Mouse (Mus musculus) thymus, postnatal 36 days (tissue): ENCODE measurements around the gene Cryba1.

ENCODE experiments used
- DNase-seq, 2 experiments: peaks; one replicate each; pipeline ENCODE4 v3.0.0; 2022; ENCODE audit warnings: mixed read lengths in 2 of 2

Cryba1 gene

GRCm38 (mm10) chr11:77713736-77714135 is 11.3 kb downstream of the Cryba1 start:
- no peak for DNase-seq

DNA sequence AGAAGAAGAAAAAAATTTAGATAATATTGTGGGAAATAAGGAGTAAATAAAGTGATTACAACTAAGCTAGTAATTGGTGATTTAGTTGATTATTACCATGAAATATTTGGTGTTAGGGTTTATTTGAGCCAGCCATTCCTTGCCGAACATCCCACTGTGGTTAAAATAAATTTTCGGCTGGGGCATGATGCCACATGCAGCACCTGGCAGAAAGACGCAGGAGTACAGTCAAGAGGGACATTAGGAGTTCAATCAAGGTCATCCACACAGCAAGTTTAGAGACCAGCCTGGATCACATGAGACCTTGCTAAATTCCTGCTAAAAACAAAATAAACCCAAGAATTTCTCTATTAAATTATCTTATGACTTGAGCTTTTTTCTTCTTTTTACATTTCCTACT is 16.0 kb downstream of the Cryba1 start:
- no peak for DNase-seq

DNA sequence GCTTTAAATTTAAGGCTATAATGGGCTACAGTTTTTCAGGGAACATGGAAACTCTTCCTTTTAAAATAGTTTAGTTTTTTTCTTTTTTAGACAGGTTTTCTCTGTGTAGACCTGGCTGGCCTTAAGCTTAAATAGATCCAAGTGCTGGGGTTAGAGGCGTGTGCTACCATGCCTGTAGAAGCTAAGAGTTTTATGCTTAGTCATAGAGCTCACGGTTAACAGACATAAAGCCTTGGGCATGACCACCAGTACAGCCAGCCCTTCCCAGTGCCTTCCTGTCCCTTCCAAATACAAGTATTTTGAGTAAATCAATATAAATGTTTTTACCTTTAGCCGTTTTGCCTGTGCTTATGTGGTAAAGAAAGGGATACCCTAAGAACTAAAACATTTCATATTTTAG is 19.2 kb downstream of the Cryba1 start:
- no peak for DNase-seq

- DNase-seq = no peak
Observed at GRCm38 (mm10) chr11:77697232-77697631, 27.9 kb downstream of the Cryba1 start.

DNA sequence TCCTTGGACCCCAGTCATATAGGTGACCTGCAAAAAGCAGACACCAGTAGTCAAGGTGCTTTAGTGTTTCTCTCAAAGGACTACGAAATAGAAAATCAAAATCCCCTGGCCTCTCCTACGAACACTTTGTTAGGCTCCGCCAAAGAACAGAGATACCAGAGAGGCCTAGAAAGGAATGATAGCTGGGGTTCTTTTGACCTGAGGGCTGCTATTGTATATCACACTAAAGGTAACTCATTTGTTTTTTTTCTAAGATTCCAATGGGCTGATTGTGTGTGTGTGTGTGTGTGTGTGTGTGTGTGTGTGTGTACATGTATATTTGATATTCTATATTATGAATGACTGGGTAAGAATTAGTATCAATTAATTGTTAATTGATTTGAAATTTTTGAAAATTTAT is 32.1 kb downstream of the Cryba1 start:
- no peak for DNase-seq

- DNase-seq = peak; percentile 48 to 67
Observed at GRCm38 (mm10) chr11:77687541-77688131, 37.4 kb downstream of the Cryba1 start.

- peak; percentile 75 to 76 for DNase-seq
Observed at GRCm38 (mm10) chr11:77686841-77687540, 38.1 kb downstream of the Cryba1 start.

DNA sequence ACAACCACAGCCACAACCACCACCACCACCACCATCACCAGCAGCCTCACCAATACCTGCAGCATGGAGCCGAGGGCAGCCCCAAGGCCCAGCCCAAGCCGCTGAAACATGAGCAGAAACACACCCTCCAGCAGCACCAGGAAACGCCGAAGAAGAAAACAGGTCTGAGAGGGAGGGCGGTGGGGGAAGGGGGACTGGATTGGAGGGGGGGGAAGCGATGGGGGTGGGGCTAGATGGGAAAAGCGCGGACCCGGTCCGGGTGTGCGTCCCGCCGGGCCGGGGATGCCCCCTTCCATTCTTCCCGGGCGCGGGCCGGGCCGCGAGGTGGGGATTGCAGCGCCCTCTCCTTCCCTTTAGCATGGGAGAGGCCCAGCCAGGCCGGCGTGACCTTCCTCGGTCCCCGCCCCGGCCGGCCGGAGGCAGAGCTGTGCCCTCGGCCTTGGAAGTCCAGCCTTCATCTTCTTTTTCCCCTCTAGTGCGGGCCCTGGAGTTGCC is 38.7 kb downstream of the Cryba1 start:
- DNase-seq = peak; percentile 48 to 63

- peak; percentile 99 to 100 for DNase-seq
Observed at GRCm38 (mm10) chr11:77685383-77686265, 39.5 kb downstream of the Cryba1 start, which contains the start of gene Nufip2. Nufip2 (plus strand) TSS chr11:77686155.

DNA sequence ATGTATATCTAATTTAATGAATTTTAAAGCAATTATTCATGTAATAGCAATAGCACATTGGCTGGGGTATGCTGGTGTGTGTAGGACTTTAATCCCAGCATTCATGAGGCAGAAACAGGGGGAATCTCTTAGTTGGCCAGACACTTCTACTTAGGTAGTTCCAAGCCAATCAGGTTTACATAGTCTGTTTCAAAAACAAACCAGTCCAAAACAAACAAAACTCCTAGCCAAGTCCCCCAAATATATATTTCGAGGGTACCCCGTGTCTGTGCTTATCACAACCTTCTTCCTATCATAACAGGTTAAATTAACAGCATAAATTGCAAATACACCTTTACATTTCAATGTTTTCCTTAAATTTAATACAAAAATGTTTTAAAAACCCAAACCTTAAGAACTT is 40.2 kb downstream of the Cryba1 start:
- no peak for DNase-seq

GRCm38 (mm10) chr11:77680018-77680417 is 45.1 kb downstream of the Cryba1 start:
- DNase-seq = no peak

GRCm38 (mm10) chr11:77673428-77673991 is 51.6 kb downstream of the Cryba1 start:
- DNase-seq = no peak

GRCm38 (mm10) chr11:77672746-77673145 is 52.3 kb downstream of the Cryba1 start:
- DNase-seq = no peak
